Mouse (Mus musculus) ES-E14 (cell line): ENCODE results near the gene Lmo2.

ENCODE experiments used
- CHD2 ChIP-seq: IDR thresholded peaks from 2 replicates; pipeline ENCODE4 v1.6.1; 2014; ENCODE audit warnings: mild to moderate bottlenecking, low read depth, low read length, inconsistent platforms
- ZNF384 ChIP-seq: IDR thresholded peaks from 2 replicates; pipeline ENCODE4 v1.6.1; 2012; ENCODE audit warnings: low read depth, low read length, inconsistent platforms

- TF ChIP-seq CHD2 (no peak), ZNF384 (no peak)
Measured at GRCm38 (mm10) chr2:104007793-104008519, 50.2 kb downstream of the Lmo2 start.
